Mouse (Mus musculus): ENCODE data around the gene Gm17482.
"Not testable (repeated sequence)": the region's sequence is repeated elsewhere in the genome, so short reads cannot be mapped to it uniquely, and the experiment has no call there.

The Gm17482 gene

GRCm38 (mm10) chr6:115227043-115227442 lies at the start of gene Gm17482:
Gene Gm17482 (plus strand): TSS chr6:115227343.
- no peak for DNase-seq (ENCODE audit: low spot score in 2 of 2)

GRCm38 (mm10) chr6:115178826-115179225 lies 48.3 kb upstream of the Gm17482 start:
- no peak for DNase-seq (ENCODE audit: low spot score in 2 of 2)

GRCm38 (mm10) chr6:115181094-115181493 lies 46.0 kb upstream of the Gm17482 start:
- DNase-seq (ENCODE audit: low spot score in 2 of 2) = no peak

- no peak for DNase-seq (ENCODE audit: low spot score in 2 of 2)
These were observed 36.0 kb upstream of the Gm17482 start for GRCm38 (mm10) chr6:115191111-115191510.

GRCm38 (mm10) chr6:115200753-115201152 lies 26.4 kb upstream of the Gm17482 start:
- DNase-seq (ENCODE audit: low spot score in 2 of 2) = no peak

- no peak for DNase-seq (ENCODE audit: low spot score in 2 of 2)
These were observed 24.1 kb upstream of the Gm17482 start for GRCm38 (mm10) chr6:115203029-115203428.

GRCm38 (mm10) chr6:115210187-115210586 lies 17.0 kb upstream of the Gm17482 start:
- DNase-seq (ENCODE audit: low spot score in 2 of 2) = peak; percentile 39 to 54

GRCm38 (mm10) chr6:115210820-115211219 lies 16.3 kb upstream of the Gm17482 start:
- DNase-seq (ENCODE audit: low spot score in 2 of 2) = no peak

- no peak for DNase-seq (ENCODE audit: low spot score in 2 of 2)
These were observed 14.8 kb upstream of the Gm17482 start for GRCm38 (mm10) chr6:115212132-115212903.

- no peak for DNase-seq (ENCODE audit: low spot score in 2 of 2)
These were observed 14.0 kb upstream of the Gm17482 start for GRCm38 (mm10) chr6:115213129-115213528.

- DNase-seq (ENCODE audit: low spot score in 2 of 2) = peak; percentile 45 to 70
These were observed 5.9 kb upstream of the Gm17482 start for GRCm38 (mm10) chr6:115221215-115221641.

- no peak for DNase-seq (ENCODE audit: low spot score in 2 of 2)
These were observed 1.6 kb upstream of the Gm17482 start for GRCm38 (mm10) chr6:115225519-115225918.

- DNase-seq (ENCODE audit: low spot score in 2 of 2) = peak; percentile 59 to 88
These were observed 386 bp downstream of the Gm17482 start for GRCm38 (mm10) chr6:115227529-115227928.

- DNase-seq (ENCODE audit: low spot score in 2 of 2) = no peak
These were observed 3.4 kb downstream of the Gm17482 start for GRCm38 (mm10) chr6:115230557-115230956.

- no peak for DNase-seq (ENCODE audit: low spot score in 2 of 2)
These were observed 4.7 kb downstream of the Gm17482 start for GRCm38 (mm10) chr6:115231836-115232235.

GRCm38 (mm10) chr6:115232562-115232961 lies 5.4 kb downstream of the Gm17482 start:
- DNase-seq (ENCODE audit: low spot score in 2 of 2) = no peak

GRCm38 (mm10) chr6:115238031-115239027 lies 11.2 kb downstream of the Gm17482 start:
- DNase-seq (ENCODE audit: low spot score in 2 of 2) = no peak

GRCm38 (mm10) chr6:115239335-115239734 lies 12.2 kb downstream of the Gm17482 start:
- DNase-seq (ENCODE audit: low spot score in 2 of 2) = no peak

GRCm38 (mm10) chr6:115240431-115240830 lies 13.3 kb downstream of the Gm17482 start:
- not testable (repeated sequence) for DNase-seq (ENCODE audit: low spot score in 2 of 2)

- DNase-seq (ENCODE audit: low spot score in 2 of 2) = no peak
These were observed 14.1 kb downstream of the Gm17482 start for GRCm38 (mm10) chr6:115241131-115241699.

- DNase-seq (ENCODE audit: low spot score in 2 of 2) = no peak
These were observed 14.8 kb downstream of the Gm17482 start for GRCm38 (mm10) chr6:115241939-115242338.

- no peak for DNase-seq (ENCODE audit: low spot score in 2 of 2)
These were observed 17.1 kb downstream of the Gm17482 start for GRCm38 (mm10) chr6:115244222-115244621.

Data from left cerebral cortex, adult 9 months (tissue).